Mouse (Mus musculus) C2C12 (cell line): ENCODE measurements at regions not wholly inside any gene's neighbourhood (a gene's known extent, or its start where the extent isn't known, plus 50 kb on each side); places are given as distances from the start of the nearest gene placed in this dataset.
"Not testable (repeated sequence)": the region's sequence is repeated elsewhere in the genome, so short reads cannot be mapped to it uniquely, and the experiment has no call there.

ENCODE experiments used
- H3K27me3 ChIP-seq: one replicate; pipeline ENCODE4 v1.6.1; 2011; ENCODE audit not compliant: control insufficient read depth, insufficient read depth, insufficient read length
- H3K36me3 ChIP-seq: one replicate; pipeline ENCODE4 v1.6.1; 2011; ENCODE audit not compliant: control insufficient read depth, insufficient read depth
- H3K4me3 ChIP-seq: one replicate; pipeline ENCODE4 v1.5.1; 2011; ENCODE audit warnings: mild to moderate bottlenecking, control low read depth; ENCODE audit not compliant: poor library complexity, insufficient read depth, severe bottlenecking
- H3K79me2 ChIP-seq: one replicate; pipeline ENCODE4 v1.6.1; 2011; ENCODE audit not compliant: control insufficient read depth, insufficient read depth
- H3K79me3 ChIP-seq: one replicate; pipeline ENCODE4 v1.6.1; 2011; ENCODE audit warnings: low read depth, control low read depth
- H3ac ChIP-seq: one replicate; pipeline ENCODE3; 2011; ENCODE audit warnings: low read depth; ENCODE audit not compliant: control insufficient read depth, insufficient read length
- CEBPB ChIP-seq: IDR thresholded peaks from one replicate; pipeline ENCODE4 v1.6.1; 2011; ENCODE audit warnings: low read depth, mild to moderate bottlenecking, control low read depth, moderate library complexity
- CTCF ChIP-seq: IDR thresholded peaks from one replicate; pipeline ENCODE4 v1.5.1; 2011; ENCODE audit not compliant: control insufficient read depth, insufficient read depth, insufficient read length
- FOSL1 ChIP-seq: IDR thresholded peaks from one replicate; pipeline ENCODE4 v1.8.0; 2011; ENCODE audit warnings: mild to moderate bottlenecking, low read length; ENCODE audit not compliant: poor library complexity, insufficient read depth, severe bottlenecking
- MAX ChIP-seq: IDR thresholded peaks from one replicate; pipeline ENCODE4 v1.6.1; 2011; ENCODE audit warnings: mild to moderate bottlenecking, control low read depth
- MYOD1 ChIP-seq: IDR thresholded peaks from one replicate; pipeline ENCODE4 v1.6.1; 2011; ENCODE audit warnings: low read depth; ENCODE audit not compliant: control insufficient read depth, insufficient read length
- MYOG ChIP-seq: IDR thresholded peaks from one replicate; pipeline ENCODE4 v1.6.1; 2011; ENCODE audit not compliant: control insufficient read depth, insufficient read length; ENCODE audit errors: extremely low read depth
- USF1 ChIP-seq: IDR thresholded peaks from one replicate; pipeline ENCODE4 v1.6.1; 2011; ENCODE audit warnings: low read depth, mild to moderate bottlenecking, control low read depth, moderate library complexity

DNA sequence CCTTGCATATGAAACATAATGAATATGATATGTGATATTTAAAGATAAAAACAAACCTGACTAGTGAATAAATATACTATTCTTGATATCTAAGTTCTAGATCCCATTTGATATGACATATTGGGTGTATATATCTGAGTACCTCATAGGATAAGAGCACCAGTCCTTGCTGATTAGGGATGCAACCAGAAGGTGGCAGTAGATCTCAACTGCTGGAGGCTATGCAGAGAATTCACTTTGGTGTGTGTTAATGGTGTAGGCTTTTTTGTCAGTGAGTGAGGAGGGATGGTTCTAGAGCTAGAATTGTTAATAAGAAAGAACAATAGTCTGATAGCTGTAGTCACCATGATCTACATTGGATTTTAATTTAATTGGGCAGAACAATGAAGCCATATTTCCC is 639.6 kb downstream of the Dad1 start:
- H3K79me2 ChIP-seq, result no peaks in the 10 kb centered on the region
- H3K36me3 ChIP-seq, result no peaks in the 10 kb centered on the region
- no peaks in the 10 kb centered on the region for H3K27me3 ChIP-seq
- no peak overlapping the region for H3ac ChIP-seq
- H3K4me3 ChIP-seq, result no peak overlapping the region
- no peaks in the 10 kb centered on the region for H3K79me3 ChIP-seq
- TF ChIP-seq MYOG, result no peak
- no peak for TF ChIP-seq MYOD1
- TF ChIP-seq CTCF, result no peak
- TF ChIP-seq MAX, result no peak
- no peak for TF ChIP-seq USF1
- TF ChIP-seq FOSL1, result no peak
- no peak for TF ChIP-seq CEBPB

DNA sequence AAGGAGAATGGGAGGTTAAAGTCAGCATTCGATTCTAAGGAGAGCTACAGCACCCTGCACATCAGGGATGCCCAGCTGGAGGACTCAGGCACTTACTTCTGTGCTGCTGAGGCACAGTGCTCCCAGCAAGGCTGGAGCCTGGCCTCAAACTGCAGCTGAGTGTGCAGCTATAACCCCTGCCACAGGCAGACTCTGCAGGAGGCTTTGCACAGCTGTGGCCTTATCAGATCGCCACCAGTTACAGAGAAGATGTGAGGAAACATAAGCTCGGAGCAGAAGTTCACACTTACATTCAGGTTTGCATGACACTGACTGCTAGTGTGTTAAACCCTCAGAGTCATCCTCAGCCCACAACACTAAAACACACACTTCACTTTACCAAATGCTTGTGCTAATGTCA is 654.6 kb downstream of the Dad1 start:
- H3K79me3 ChIP-seq, H3K79me2 ChIP-seq, H3K36me3 ChIP-seq, H3K4me3 ChIP-seq, H3ac ChIP-seq, H3K27me3 ChIP-seq: not testable (repeated sequence)

DNA sequence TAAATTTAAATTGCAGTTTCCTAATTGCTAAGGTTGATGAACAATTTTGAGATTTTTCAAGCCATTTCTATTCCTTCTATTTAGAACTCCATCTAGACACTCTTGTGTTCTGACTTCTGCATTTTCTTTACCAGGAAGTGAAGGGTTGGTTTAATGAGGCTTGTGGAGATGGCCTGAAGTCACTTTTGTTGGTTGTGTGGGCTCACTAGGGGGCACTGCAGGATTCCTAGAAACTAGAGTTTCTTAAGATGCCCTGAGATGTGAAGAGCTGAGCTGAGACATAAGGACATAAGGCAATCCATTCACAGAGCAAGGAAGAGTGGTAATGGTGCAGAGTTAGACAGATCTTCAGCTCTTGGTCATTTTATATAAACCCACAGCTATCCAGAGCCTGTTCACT is 656.6 kb downstream of the Dad1 start:
- H3K79me3 ChIP-seq, H3K36me3 ChIP-seq, H3K4me3 ChIP-seq, H3K27me3 ChIP-seq, H3K79me2 ChIP-seq, H3ac ChIP-seq: not testable (repeated sequence)

- not testable (repeated sequence) for H3K27me3 ChIP-seq, H3K79me3 ChIP-seq, H3K79me2 ChIP-seq, H3ac ChIP-seq, H3K4me3 ChIP-seq, H3K36me3 ChIP-seq
These were observed 663.3 kb downstream of the Dad1 start for GRCm38 (mm10) chr14:53590601-53591000.

DNA sequence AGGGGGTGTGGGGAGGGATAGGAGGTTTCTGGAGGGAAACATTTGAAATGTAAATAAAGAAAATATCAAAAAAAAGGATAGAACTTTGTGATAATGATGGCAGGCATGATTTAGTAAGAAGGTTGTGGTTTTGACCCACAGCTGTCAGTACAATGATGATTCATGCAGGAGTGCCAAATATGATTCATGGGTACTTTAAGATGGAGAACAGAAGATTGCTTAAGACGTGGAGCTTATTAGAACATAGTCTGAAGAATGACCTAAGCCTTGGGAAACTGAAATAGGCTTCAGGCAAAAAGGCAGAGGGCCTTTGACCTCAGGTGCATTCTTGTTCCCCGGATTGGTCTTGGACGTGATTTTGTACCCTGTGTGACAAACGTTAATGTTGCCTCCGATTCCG is 671.4 kb downstream of the Dad1 start:
- not testable (repeated sequence) for H3K79me3 ChIP-seq, H3ac ChIP-seq, H3K4me3 ChIP-seq, H3K79me2 ChIP-seq, H3K27me3 ChIP-seq, H3K36me3 ChIP-seq

- not testable (repeated sequence) for H3K79me3 ChIP-seq, H3K79me2 ChIP-seq, H3K4me3 ChIP-seq, H3K27me3 ChIP-seq, H3ac ChIP-seq, H3K36me3 ChIP-seq
These were observed 672.2 kb downstream of the Dad1 start for GRCm38 (mm10) chr14:53581734-53582133.

DNA sequence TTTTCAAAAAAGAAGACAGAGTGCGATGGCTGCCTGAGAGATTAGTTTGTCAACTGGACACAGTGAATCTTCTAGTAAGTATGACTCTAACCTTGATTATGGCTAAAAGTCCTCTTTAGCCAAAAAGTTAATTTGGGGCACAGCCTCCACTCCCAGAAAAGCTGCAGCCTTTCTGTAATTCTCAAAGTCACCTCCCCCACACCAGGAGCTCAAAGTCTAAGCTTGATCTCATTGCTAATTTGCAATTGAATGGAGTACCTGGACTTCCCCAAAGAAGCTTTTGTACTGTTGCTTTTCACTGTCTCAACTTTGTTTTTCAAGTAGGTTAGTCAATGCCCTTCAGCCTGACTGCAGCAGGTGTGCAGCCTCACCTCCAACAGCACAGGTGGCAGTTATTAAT is 677.0 kb downstream of the Dad1 start:
- not testable (repeated sequence) for H3K4me3 ChIP-seq, H3ac ChIP-seq, H3K36me3 ChIP-seq

GRCm38 (mm10) chr14:53572701-53573100 is 681.2 kb downstream of the Dad1 start:
- not testable (repeated sequence) for H3K79me3 ChIP-seq, H3ac ChIP-seq, H3K79me2 ChIP-seq, H3K36me3 ChIP-seq, H3K4me3 ChIP-seq, H3K27me3 ChIP-seq

More for the DNA sequence above, 677.0 kb downstream of the Dad1 start:
- H3K27me3 ChIP-seq, H3K79me2 ChIP-seq, H3K79me3 ChIP-seq: not testable (repeated sequence)
